Mouse (Mus musculus) neural tube, embryonic 10.5 days (tissue): Measurements from ENCODE around the gene Mark4.

Experiments
- DNase-seq: peaks from one replicate; pipeline ENCODE4 v3.0.0-alpha.2; 2017; ENCODE audit warnings: low spot score; ENCODE audit errors: extremely low spot score

Mark4 gene

GRCm38 (mm10) chr7:19470308-19470707 is 11.7 kb upstream of the Mark4 start:
- DNase-seq: no peak

DNA sequence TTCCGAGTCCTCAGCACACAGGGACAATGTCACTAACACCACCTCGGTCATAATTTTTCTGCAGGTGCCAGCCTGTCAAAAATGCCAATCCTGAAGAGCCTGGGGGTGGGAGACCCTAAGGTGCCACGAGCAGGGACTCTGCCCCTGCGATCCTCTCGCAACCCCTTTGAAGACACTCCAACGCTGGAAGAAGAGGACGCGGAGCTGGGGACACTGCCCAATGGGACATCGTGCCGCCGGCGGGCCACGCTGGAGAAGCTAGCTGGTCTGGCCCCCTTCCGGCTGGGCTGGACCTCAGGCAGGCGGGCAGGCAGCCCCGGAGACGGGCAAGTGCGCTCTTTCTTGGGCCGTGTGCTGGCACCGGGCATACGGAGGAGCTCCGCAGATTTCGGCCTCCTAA is 10.8 kb upstream of the Mark4 start:
- no peak for DNase-seq

- no peak for DNase-seq
Observed at GRCm38 (mm10) chr7:19468279-19468678, 9.7 kb upstream of the Mark4 start.

- no peak for DNase-seq
Observed at GRCm38 (mm10) chr7:19467638-19468037, 9.0 kb upstream of the Mark4 start.

DNA sequence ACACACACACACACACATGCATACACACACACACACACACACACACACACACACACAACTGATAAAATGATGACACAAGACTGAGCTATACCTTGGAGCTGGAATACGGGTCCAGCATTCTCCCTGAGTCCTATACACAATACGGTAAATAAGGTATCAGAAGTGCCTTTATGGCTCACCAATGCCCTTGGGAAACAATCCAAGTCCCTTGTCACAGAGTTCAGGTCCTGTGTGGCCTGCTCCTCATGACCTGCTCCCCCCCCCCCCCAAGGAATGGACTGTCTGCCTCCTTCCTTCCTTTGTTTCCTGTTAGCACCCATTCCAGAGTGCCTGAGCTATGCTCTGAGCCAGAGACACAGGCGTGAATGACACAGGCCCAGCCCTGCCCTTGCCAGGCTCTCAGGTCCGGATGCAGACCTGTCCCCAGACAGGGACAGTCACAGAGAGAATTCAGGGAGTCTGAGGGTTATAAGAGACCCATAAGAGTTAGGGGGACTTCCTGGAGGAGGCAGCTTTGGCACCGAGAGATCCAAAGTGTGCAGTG is 8.1 kb upstream of the Mark4 start:
- DNase-seq: no peak

GRCm38 (mm10) chr7:19464367-19465307 is 6.0 kb upstream of the Mark4 start:
- no peak for DNase-seq

GRCm38 (mm10) chr7:19462884-19463381 is 4.3 kb upstream of the Mark4 start, which contains the start of gene Exoc3l2:
Gene Exoc3l2 (plus strand): TSS chr7:19463331.
- no peak for DNase-seq

DNA sequence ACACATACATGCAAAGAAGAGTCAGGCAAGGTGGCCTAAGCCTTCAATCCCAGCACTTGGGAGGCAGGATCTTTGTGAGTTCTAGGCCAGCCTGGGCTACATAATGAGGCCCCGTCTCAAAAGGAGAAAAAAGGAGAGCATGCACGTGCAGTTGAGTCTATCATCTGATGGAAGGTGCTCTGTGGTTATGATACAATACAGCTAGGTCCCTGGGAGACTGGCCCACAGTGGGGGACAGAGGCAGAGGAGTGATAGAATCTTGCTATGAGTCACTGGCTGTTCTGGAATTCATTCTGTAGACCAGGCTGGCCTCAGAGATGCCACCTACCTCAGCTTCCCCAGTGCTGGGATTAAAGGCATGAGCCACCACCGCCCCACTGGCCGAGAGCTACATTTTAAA is 3.8 kb upstream of the Mark4 start:
- no peak for DNase-seq

- DNase-seq: peak; percentile 88
Observed at GRCm38 (mm10) chr7:19461488-19461887, 2.9 kb upstream of the Mark4 start.

DNA sequence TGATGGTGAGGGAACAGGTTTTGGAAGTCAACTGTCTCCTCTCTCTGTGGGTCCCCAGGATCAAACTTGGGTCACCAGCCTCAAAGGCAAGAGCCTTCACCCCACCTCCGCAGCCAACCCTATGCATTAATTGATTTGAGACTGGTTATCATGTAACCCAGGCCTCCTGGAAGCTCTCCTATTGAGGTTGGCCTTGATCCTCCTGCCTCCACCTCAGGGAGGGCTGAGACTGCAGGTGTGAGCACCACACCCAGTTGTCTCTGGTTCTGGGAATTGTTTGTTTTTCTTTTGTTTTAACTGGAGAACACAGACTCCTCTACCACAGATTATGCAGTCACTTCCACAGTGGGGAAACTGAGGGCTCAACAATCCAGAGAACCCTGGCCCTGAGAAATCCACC is 1.9 kb upstream of the Mark4 start:
- no peak for DNase-seq

GRCm38 (mm10) chr7:19459144-19459870 is 686 bp upstream of the Mark4 start:
- DNase-seq: no peak

- peak; percentile 78 for DNase-seq
Observed at GRCm38 (mm10) chr7:19458072-19458486, 542 bp downstream of the Mark4 start.

DNA sequence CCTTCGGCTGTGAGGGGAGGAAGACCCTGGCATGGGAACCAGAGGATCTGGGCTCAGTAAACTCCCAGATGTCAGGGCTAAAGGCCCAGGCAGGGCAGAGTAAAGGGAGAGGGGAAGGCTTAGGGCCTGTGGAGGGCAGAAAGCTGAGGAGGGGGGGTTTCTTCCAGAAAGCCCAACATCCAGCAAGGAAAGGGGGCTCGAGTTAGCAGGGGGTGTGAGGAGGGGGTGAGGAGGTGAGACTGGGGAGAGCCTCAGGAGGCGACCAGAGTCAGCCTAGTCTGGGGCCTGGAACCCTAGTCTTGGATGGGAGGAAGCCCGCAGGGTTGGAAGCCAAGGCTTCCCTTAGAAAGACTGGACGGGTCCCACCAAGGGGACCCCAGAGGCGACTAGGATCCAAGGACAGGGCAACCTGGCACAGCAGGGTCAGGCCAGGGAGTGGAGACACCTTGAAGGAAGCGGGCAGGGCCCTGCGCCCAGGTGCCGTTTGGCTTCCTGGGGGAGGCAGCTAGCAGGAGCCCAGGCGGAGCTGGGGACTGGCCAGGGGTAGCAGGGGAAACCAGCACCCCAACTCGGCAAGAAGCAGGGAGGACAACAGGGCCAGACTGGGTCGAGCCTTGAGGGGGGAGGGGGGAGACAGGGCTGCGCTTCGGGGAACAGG is 1.1 kb downstream of the Mark4 start:
- DNase-seq: peak; percentile 48

- no peak for DNase-seq
Observed at GRCm38 (mm10) chr7:19456628-19457027, 2.0 kb downstream of the Mark4 start.

- DNase-seq: no peak
Observed at GRCm38 (mm10) chr7:19455819-19456495, 2.7 kb downstream of the Mark4 start.

GRCm38 (mm10) chr7:19455186-19455585 is 3.4 kb downstream of the Mark4 start:
- DNase-seq: no peak

DNA sequence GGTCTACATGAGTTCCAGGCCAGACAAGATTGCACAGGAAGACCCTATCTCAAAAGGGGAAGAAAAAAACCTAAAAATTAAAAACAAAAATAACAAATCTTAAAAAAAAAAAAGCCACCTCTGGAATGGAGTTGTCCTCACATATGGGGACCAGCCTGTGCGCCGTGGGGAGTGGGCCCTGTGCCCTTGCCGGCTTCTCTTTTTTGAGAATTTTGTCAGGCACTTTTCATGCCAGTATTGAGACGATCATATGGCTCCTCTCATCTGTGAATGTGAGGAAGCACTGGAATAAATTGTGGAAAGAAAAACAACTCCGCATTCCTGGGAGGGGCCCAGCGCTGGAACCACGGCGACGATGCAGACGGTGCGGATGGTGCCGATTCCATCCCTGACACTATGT is 9.5 kb downstream of the Mark4 start:
- DNase-seq: no peak

DNA sequence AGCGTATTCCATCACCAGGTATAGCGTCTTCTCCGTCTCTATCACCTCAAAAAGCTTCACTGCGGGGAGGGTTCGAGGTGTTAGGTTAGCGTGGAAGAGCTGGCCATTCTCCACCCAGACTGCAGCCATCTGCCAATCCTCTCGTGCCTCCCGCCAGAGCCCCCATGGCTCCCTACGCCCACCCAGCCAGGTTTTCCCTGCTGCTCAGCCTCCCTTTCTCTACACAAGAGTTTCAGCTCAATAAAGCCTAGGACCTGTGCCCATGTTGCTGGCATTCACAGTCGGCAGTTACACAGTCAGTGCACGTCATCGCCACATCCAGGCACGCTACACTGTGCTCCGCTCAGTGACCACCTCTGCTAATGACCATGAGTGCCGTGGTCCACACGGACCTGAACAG is 10.9 kb downstream of the Mark4 start:
- DNase-seq: no peak

GRCm38 (mm10) chr7:19444801-19445200 is 13.8 kb downstream of the Mark4 start:
- no peak for DNase-seq

GRCm38 (mm10) chr7:19443344-19443743 is 15.3 kb downstream of the Mark4 start:
- DNase-seq: peak; percentile 86
